In genomic region chr1:169099221-169099620, GRCm38 (mm10) we compare ENCODE assay signal across 13 mouse cellular contexts.
DNase-seq lines count a peak whose midpoint lies in the region; ATAC-seq and TF ChIP-seq lines count a peak whose summit lies in the region.
"Had no signal": no experiment of that assay in that cellular context is flagged by ENCODE, and none has a peak within 500 bp of the region (broad histone marks: within the 10 kb centered on the region; RNA-seq: fewer than 3 reads in every experiment).

No protein-coding gene starts in this region.

- TF ChIP-seq POLR2A in limb, embryonic 14.5 days (IDR thresholded peaks at IDR 0.05; ENCODE audit: borderline replicate concordance, extremely low read depth, insufficient read depth, insufficient read length): no peak

- H3K27ac ChIP-seq in kidney, embryonic 16.5 days (ENCODE audit: low read length): no peak overlapping the region
- no peak overlapping the region for H3K27ac ChIP-seq in limb, embryonic 14.5 days (replicated peaks; ENCODE audit: low read depth, low read length)
- H3K27ac ChIP-seq: heart, embryonic 10.5 days; left cerebral cortex, adult 2 months had no signal

- no peak overlapping the region for H3K9ac ChIP-seq in kidney, embryonic 16.5 days (replicated peaks; ENCODE audit: low read length)
- no peak overlapping the region for H3K9ac ChIP-seq in limb, embryonic 14.5 days (ENCODE audit: low read depth, low read length, severe bottlenecking)

- H3K4me3 ChIP-seq in kidney, embryonic 16.5 days (ENCODE audit: low read length): no peak overlapping the region
- H3K4me3 ChIP-seq in limb, embryonic 14.5 days (replicated peaks; ENCODE audit: low read length): no peak overlapping the region
- H3K4me3 ChIP-seq: heart, embryonic 10.5 days; left cerebral cortex, adult 2 months had no signal

- H3K9me3 ChIP-seq in kidney, embryonic 16.5 days (ENCODE audit: low read length): no peaks in the 10 kb centered on the region
- no peaks in the 10 kb centered on the region for H3K9me3 ChIP-seq in limb, embryonic 14.5 days (ENCODE audit: control insufficient read depth, low read length)
- H3K9me3 ChIP-seq: heart, embryonic 10.5 days had no signal

- peaks cover 5% of the 10 kb centered on the region; the same call in 1 of the 2 replicates for H3K4me1 ChIP-seq in kidney, embryonic 16.5 days (ENCODE audit: insufficient read depth, low read length)
- H3K4me1 ChIP-seq in limb, embryonic 14.5 days (ENCODE audit: control insufficient read depth, insufficient read depth, low read length): no peaks in the 10 kb centered on the region

- DNase-seq in adrenal gland, adult 2 months: peak; percentile 28
- no peak for DNase-seq in adrenal gland, postnatal 4 days (ENCODE audit: low spot score in 2 of 2)
- peak; percentile 7 for DNase-seq in kidney, adult 18-20 months
- peak; percentile 9 for DNase-seq in adrenal gland, postnatal 14 days
- DNase-seq in limb, embryonic 14.5 days (ENCODE audit: low spot score): peak; percentile 58
- no peak for DNase-seq in B cell, adult 2 months
- no peak for DNase-seq in MN1 (ENCODE audit: low spot score)
- DNase-seq: cerebellum, adult 9-10 months; thymus, adult 18-20 months had no signal

- H3K4me2 ChIP-seq in kidney, embryonic 16.5 days (replicated peaks; ENCODE audit: low read depth, low read length): no peak overlapping the region
- no peak overlapping the region for H3K4me2 ChIP-seq in limb, embryonic 14.5 days (replicated peaks; ENCODE audit: low read depth, low read length, severe bottlenecking)

- no peaks in the 10 kb centered on the region for H3K27me3 ChIP-seq in kidney, embryonic 16.5 days (ENCODE audit: insufficient read depth, low read length)
- no peaks in the 10 kb centered on the region for H3K27me3 ChIP-seq in limb, embryonic 14.5 days (ENCODE audit: control insufficient read depth, insufficient read depth, low read length)

- WGBS in kidney, embryonic 16.5 days: 57% methylated on average over 5 of the region's 5 CpGs
- WGBS in limb, embryonic 14.5 days: 30% methylated on average over 5 of the region's 5 CpGs

- no peaks in the 10 kb centered on the region for H3K36me3 ChIP-seq in kidney, embryonic 16.5 days (ENCODE audit: insufficient read depth, low read length)
- no peaks in the 10 kb centered on the region for H3K36me3 ChIP-seq in limb, embryonic 14.5 days (ENCODE audit: control insufficient read depth, insufficient read depth, low read length)
- H3K36me3 ChIP-seq: G1E; heart, embryonic 10.5 days had no signal

- no peak for ATAC-seq in kidney, embryonic 16.5 days (ENCODE audit: low FRiP score, low TSS enrichment)
- 0 out of 2 replicates have a peak, but pooled peaks have one; percentile 50 for ATAC-seq in limb, embryonic 14.5 days (ENCODE audit: low FRiP score, low read depth)

Comparison
In these comparisons a context has a peak if more than half of its experiments do, and no peak if none do; other contexts are left out.
1. DNase-seq: peak in adrenal gland, adult 2 months (single experiment), kidney, adult 18-20 months (single experiment), adrenal gland, postnatal 14 days (single experiment) and limb, embryonic 14.5 days (single experiment); none in adrenal gland, postnatal 4 days (0 of 2), B cell, adult 2 months (0 of 2) and MN1 (single experiment).